Mouse (Mus musculus) macrophage (primary cell): ENCODE measurements around the gene Mia3. TPM values are rescaled to one million over a fixed set of nuclear protein-coding genes. Genes with fewer than 3 reads are reported as not detected.
A peak's percentile ranks its signal among the peaks of the same experiment; 100 is the strongest.
"Not testable (repeated sequence)": the region's sequence is repeated elsewhere in the genome, so short reads cannot be mapped to it uniquely, and the experiment has no call there.

Source experiments
- H3K27ac ChIP-seq: fragments of 350-480 bp; formaldehyde crosslinking; 2 replicates; pipeline ENCODE4 v1.9.0; 2021
- H3K36me3 ChIP-seq: fragments of 350-480 bp; formaldehyde crosslinking; 2 replicates; pipeline ENCODE4 v1.9.0; 2021; ENCODE audit errors: inconsistent target
- H3K4me3 ChIP-seq: fragments of 350-480 bp; formaldehyde crosslinking; 2 replicates; pipeline ENCODE4 v1.9.0; 2021; ENCODE audit errors: inconsistent target
- H3K79me2 ChIP-seq: fragments of 350-480 bp; formaldehyde crosslinking; 2 replicates; pipeline ENCODE4 v1.9.0; 2021; ENCODE audit errors: inconsistent target
- WGBS: methylation state at CpG from one replicate; pipeline ENCODE4 v1.1.7; 2026; ENCODE audit warnings: inconsistent platforms; ENCODE audit not compliant: missing documents; 5-methylcytosine and 5-hydroxymethylcytosine counted together
- polyA plus RNA-seq: library from polyadenylated mRNA; stranded (reverse); fragments of 250-400 nt; gene quantifications from 3 replicates; pipeline ENCODE4 v1.2.4, GENCODE M21; 2018; ENCODE audit warnings: inconsistent platforms
- total RNA-seq, 78 experiments: library from RNA; depleted of rRNA; stranded (reverse); fragments of 250-400 nt; gene quantifications; 1 replicate in 9 of 78; 2 replicates in 24 of 78; 3 replicates in 43 of 78; 4 replicates in 2 of 78; pipeline ENCODE4 v1.2.4; 2018; ENCODE audit warnings: inconsistent platforms in 56 of 78

Gene Mia3
- total RNA-seq (2018; cell fraction: chromatin; rRNA removed), result 100 to 1,000 TPM in 21 of 26 experiments, 10 to 100 TPM in 5; 67.4 to 246 (median 116) TPM
- 100 to 1,000 TPM in 21 of 26 experiments, 10 to 100 TPM in 5; 92.6 to 144 (median 117) TPM for total RNA-seq (2018; cell fraction: cytosol; rRNA removed)
- total RNA-seq (2018; cell fraction: nucleus; rRNA removed), result 100 to 1,000 TPM in 24 of 26 experiments, 10 to 100 TPM in 2; 61.9 to 199 (median 135) TPM
- 91.4 to 130 TPM (median 91.7 TPM) in 3 replicates for polyA plus RNA-seq

DNA sequence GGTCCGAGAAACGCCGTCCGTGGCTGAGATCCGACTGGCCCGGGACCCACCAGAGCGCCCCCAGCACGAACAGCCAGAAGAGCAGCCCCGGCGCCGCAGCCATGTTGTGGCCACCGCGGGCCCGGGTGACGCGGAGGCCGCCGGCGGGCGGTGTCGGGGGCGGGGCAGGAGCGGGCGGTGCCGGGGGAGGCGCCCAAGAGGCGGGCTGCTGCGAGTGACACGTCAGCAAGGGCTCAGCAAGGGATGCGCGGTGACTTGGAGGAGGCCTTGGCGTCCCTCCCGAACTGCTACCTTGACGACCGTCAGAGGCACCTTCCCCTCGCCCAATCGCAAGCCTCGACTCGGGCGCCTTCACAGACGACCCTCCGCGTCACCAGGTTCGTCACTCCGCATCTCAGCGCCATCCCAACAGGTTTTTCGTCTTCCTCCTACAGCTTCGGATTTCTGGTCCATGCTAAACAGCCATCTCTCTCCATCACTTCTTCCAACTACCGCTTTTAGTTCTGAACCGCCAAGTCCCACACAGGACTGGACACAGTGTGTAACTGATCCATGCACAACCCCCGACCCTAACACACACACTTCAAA lies at the start of gene Mia3:
Mia3 (minus strand) TSS at position 127 of the 588 bp plus-strand sequence.
- no peak within 1 kb of the TSS for H3K27ac ChIP-seq
- peak within 1 kb of the TSS; percentile 43 for H3K4me3 ChIP-seq
- 0 out of 2 replicates have a peak, but pooled peaks cover under 1% of the 10 kb centered on the region for H3K36me3 ChIP-seq
- WGBS, result under 1% methylated on average over 51 of the region's 51 CpGs
- H3K79me2 ChIP-seq, result peaks cover 25% of the 10 kb centered on the region

DNA sequence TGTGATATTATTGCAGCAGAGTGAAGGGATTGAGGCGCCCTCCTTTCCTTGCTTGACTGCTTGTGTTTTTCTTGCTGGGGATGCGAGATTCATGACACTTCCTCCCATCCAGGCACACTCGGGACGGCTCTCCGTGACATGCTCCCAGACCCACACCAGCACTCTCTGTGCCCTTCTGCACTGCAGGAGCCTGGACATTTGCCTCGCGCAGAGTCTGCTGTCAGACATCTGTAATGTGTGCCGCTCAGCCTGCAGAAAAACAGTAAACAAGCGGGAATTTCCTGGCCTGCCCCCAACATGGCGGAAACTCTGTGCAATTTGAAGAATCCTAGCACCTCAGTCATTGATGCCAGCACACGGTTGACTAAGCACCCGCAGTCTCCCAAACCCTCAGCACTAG lies 48.5 kb upstream of the Mia3 start, which contains the start of gene Hhipl2:
Hhipl2 (plus strand) TSS at position 343 of the 400 bp plus-strand sequence.
- WGBS, result 90% methylated on average over 12 of the region's 12 CpGs

DNA sequence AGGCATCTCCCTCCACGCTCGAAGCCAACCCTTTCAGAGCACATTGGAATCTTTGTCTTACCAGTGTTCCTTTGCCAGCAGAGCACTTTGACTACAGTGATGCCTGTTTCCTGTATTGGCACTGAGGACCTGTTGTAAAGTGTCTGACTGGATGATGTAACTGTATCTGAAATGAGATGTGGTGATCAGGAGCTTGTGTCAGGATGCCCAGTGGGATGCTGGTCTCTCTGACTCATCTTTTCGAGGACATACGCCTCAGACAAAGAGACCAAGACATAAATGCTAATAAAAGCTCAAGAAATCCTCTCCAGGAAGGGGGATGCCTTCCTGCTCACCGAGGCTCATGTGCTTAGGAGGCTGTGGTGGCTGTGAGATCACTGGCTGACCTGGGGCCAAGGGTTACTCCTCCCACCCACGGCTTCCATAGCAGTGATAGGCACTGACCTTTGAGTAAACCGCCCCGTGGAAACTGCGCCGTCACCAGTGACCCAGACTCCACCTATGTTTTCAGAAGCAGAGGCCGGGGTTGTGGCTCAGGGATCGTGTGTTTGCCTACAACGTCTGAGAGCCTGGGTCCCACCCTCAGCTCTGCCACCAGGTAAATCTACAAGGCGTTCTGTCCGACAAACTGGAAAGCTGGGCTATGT lies 44.9 kb upstream of the Mia3 start:
- 88% methylated on average over 15 of the region's 15 CpGs for WGBS
- peaks cover 11% of the 10 kb centered on the region; the same call in 1 of the 2 replicates for H3K36me3 ChIP-seq

More for the DNA sequence above, 48.5 kb upstream of the Mia3 start, which contains the start of gene Hhipl2:
- Histone ChIP-seq H3K27ac (no peak within 1 kb of the TSS), H3K36me3 (no peaks in the 10 kb centered on the region), H3K4me3 (no peak within 1 kb of the TSS), H3K79me2 (no peaks in the 10 kb centered on the region)

DNA sequence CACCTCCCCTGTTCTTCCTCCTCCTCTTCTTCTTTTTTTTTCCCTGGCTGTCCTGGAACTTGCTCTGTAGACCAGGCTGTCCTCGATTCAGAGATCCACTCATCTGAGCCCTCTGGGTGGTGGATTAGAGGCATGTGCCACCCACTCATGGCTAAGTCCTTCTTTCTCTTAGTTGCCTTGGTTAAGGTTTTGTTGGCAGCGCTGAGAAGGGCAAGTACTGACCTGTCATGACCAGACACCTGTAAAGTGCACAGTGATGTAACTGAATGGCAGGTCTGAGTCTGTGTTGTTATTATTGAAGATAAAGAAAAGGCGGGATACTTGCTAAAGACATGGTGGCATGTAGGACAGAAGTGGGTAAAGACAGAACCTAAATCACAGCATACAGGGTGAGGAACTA lies 34.0 kb upstream of the Mia3 start:
- no peak overlapping the region for H3K27ac ChIP-seq
- no peak overlapping the region for H3K4me3 ChIP-seq
- peaks cover 56% of the 10 kb centered on the region for H3K36me3 ChIP-seq
- 100% methylated on average over 3 of the region's 3 CpGs for WGBS
- no peaks in the 10 kb centered on the region for H3K79me2 ChIP-seq

More for the DNA sequence above, 44.9 kb upstream of the Mia3 start:
- Histone ChIP-seq H3K79me2 (no peaks in the 10 kb centered on the region), H3K27ac (no peak overlapping the region), H3K4me3 (no peak overlapping the region)

DNA sequence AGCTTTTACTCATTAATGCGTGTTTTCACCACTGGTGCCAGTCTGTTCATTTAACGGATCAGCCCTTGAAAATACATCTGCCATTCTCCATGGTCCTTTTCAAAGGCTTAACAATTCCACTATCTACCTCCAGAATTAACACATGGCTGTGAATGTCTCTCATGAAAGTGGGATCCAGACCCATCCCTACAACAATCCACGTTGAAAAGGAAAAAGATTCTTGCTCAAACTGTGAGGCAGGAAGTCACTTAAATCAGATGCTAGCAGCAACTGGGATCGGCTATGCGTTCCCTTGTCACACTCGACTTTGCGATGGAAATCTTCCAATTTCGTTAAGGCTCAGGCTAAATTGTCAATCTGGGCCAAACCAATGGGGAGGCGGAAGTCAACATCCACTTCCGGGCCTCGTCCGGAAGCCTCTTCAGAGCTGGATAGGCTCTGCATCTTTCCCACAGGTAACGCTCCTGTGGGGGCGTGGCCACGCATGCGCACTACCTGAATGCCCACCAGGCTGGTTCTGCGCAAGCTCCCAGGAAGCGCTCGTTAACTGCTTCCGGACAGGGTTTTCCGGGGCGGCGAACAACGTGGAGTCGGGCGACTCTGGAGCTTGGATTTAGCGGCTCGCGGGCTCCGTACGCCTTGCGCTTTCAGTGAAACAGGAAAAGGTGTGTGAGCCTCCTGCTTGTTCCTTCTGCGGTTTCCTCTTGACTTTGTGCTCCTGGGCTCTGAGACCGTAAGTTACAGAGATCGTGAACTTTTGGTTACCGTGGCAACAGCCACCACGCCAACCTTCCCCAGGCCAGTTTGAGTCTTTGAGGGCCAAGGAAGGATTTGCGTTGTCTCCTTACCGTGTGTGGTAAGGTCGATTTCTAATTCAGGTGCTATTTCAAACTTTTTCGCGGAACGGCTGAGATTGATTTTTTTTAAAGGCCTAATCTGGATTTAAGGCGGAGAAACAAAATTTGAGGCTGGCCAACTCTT lies 19.4 kb upstream of the Mia3 start, which contains the start of gene Taf1a:
Taf1a (plus strand) TSS at position 556 of the 981 bp plus-strand sequence.
- Histone ChIP-seq H3K27ac (0 out of 2 replicates have a peak within 1 kb of the TSS, but pooled peaks have one; percentile 7), H3K4me3 (peak within 1 kb of the TSS; percentile 89), H3K36me3 (no peaks in the 10 kb centered on the region; the same call in 1 of the 2 replicates), H3K79me2 (peaks cover 34% of the 10 kb centered on the region)
- 6% methylated on average over 44 of the region's 44 CpGs for WGBS

DNA sequence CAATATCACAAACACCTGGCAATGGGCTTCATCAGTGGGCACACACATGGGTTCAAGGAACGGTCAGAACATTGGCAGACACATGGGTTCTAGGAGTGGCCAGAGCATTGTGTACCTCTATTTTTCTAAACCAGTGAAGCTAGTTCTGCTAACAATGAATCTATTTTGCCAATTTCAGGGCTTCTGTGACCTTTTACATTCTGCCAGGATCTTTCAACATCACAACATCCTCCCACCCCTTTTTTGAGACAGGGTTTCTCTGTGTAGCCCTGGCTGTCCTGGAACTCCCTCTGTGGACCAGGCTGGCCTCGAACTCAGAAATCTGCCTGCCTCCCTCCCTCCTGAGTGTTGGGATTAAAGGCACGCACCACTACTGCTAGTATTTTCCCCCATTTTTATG lies 18.1 kb upstream of the Mia3 start:
- H3K79me2 ChIP-seq, result peaks cover 32% of the 10 kb centered on the region
- H3K4me3 ChIP-seq, H3K27ac ChIP-seq, H3K36me3 ChIP-seq: not testable (repeated sequence)
- 100% methylated on average over 2 of the region's 3 CpGs for WGBS

DNA sequence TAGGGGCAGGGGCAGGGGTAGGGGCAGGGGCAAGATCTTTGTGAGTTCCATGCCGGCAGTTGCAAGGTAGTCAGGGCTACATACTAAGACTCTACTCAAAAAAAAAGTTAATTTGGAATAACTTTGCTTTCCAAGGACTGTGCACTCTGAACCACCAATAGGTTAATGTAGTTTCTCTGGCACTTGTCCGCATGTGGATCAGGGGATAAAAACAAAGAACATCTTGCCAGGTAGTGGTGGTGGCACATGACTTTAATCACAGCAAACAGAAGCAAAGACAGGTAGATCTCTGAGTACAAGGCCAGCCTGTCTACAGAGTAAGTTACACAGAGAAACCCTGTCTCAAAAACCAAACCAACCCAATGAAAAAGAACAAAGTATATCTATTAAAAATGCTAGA lies 13.3 kb upstream of the Mia3 start:
- no peaks in the 10 kb centered on the region for H3K79me2 ChIP-seq
- H3K4me3 ChIP-seq, result no peak overlapping the region
- 90% methylated on average over 2 of the region's 2 CpGs for WGBS
- no peaks in the 10 kb centered on the region for H3K36me3 ChIP-seq
- no peak overlapping the region for H3K27ac ChIP-seq

DNA sequence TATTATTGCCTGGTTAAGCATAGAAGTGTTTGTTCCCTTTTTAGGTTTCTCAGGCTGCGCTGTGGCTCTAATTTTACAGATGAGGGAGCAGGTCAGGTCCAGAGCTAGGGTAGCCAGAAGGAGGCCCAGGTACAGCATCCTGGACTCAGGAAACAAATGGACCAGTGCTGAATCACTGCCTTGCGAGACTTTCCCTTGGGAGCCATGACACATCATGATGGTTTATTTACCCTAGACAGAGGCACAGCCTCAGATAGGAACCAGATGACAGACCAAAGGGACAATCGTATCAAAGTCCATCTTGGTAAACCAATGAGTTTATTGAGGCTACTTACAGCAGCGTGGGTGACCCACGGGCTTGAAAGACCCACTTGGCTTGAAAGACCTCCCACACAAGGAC lies 12.5 kb upstream of the Mia3 start:
- no peaks in the 10 kb centered on the region for H3K36me3 ChIP-seq
- no peak overlapping the region for H3K4me3 ChIP-seq
- no peak overlapping the region for H3K27ac ChIP-seq
- H3K79me2 ChIP-seq, result no peaks in the 10 kb centered on the region
- 91% methylated on average over 5 of the region's 5 CpGs for WGBS

DNA sequence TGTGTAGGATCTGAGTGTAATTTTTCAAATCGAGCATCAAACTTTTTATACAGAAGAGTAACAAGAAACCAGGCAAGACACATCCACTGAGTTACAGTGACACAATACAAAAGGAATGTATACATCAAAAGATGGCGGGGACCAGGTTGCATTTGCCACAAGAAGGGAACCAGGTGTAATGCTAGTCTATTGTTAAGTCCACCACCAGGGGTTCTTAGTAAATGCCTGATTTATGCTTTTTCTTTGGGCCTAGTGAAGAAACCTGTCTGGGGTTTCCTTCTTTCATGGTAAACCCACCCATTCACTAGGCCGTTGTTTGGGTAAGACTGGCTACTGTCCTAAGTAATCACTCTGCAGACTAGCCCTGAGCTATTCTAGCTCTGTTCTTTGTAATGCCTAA lies 10.0 kb upstream of the Mia3 start:
- H3K4me3 ChIP-seq, H3K27ac ChIP-seq, H3K79me2 ChIP-seq, H3K36me3 ChIP-seq: not testable (repeated sequence)
- 92% methylated on average over 3 of the region's 3 CpGs for WGBS

DNA sequence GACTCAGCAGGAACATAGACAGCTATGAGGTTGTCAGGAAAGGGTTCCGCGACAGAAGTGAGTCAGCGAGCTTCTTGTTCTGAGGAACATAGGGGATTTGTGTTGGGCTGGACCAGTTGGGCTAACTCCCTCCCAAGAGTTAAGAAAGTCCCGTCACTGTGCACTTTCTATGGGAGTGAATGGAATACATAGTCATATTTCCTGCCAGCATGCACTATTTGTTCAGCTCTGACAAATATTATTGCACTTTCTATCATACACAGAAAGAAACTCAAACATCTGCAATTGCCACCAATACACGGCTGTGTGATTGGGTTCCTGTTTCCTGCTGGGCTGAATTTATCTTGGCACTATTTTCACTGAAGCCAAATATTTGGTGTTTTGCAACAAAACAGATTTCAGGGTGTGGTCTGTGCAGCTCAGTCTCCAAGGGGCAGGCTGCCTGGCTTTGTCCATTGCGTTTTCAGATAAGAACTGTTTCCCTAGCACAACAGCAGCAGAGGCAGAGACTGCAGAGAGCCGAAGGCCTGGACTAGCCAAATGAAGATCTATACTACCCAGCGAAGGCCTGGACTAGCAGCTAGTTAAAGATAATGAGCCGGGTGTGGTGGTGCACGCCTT lies 9.1 kb upstream of the Mia3 start:
- Histone ChIP-seq H3K27ac (no peak overlapping the region), H3K4me3 (no peak overlapping the region), H3K79me2 (no peaks in the 10 kb centered on the region), H3K36me3 (no peaks in the 10 kb centered on the region)
- 71% methylated on average over 10 of the region's 10 CpGs for WGBS

DNA sequence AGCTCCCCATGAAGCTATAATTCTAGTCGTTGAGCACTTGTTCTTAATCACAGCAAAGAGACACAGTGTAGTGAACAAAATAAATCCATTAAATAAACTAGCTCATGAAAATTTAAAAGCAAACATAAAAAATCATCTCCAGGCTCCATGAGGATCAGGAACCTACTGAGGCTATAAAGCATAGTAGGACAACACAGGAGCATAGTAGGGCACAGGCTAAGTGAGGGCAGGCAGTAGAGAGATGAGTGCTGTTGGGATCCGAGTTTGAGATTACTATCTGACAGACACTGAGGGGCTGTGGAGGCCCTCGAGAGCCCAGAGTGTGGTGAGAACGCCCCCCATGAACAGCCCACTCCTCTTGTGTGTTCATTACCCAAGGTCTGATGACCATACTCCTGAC lies 7.7 kb upstream of the Mia3 start:
- H3K79me2 ChIP-seq, result no peaks in the 10 kb centered on the region
- no peaks in the 10 kb centered on the region for H3K36me3 ChIP-seq
- 94% methylated on average over 4 of the region's 4 CpGs for WGBS
- H3K4me3 ChIP-seq, result no peak overlapping the region
- no peak overlapping the region for H3K27ac ChIP-seq

DNA sequence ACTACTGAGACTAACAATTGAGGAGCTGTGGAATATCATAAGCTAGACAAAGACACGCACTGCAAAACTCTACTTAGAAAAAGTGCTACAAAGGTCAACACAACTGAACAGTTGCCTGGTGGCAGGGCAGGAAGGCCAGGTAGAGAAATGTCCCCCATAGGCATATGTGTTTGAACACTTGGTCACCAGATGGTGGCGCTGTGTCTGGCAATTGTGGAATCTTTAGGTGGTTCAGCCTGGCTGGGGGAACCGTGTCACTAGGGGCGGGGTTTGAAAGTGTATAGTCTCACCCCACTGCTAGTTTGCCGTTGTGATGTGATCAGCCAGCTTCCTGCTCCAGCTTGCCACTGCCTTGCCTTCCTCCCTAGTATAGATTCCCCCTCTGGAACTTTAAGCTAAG lies 5.4 kb upstream of the Mia3 start:
- Histone ChIP-seq H3K79me2 (no peaks in the 10 kb centered on the region), H3K27ac (no peak overlapping the region), H3K4me3 (no peak overlapping the region), H3K36me3 (no peaks in the 10 kb centered on the region)
- WGBS, result 87% methylated on average over 5 of the region's 5 CpGs

DNA sequence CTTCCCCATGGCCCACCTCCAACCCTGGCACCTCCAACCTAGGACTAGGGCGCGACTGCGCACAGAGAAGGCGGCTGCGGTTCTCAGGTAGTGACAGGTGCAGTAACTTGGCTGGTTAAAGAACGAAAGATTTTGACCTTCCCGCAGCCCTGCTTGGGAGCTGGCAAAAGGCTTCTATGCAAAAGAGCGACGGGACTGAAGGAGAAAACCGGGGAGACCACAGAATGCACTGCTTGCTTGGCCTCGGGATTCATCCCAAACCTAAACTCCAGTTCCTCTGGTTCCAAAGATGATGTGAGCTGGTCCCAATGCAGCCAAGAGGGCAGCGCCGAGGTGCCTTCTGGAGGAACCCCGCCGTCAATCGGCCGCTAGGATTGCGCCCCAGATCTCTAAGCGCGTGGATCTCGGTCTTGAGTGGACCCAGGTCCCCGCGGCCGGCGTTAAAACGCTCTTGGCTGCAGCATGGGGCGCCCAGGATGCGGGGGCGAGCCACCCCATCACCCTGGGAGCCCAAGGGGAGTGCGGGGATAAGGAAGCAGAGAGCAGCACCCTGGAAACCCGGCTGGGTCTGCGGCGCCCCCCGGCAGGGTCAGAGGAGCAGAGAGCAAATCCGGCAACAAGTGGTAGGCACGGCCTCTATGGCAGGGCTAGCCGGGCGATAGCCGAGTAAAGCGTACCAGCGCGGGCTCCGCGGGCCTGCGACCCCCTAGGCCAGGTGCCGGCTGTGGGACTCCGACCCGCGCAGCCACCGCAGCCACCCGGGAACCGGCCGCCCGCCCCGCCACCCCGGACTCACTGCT lies 552 bp downstream of the Mia3 start:
- Histone ChIP-seq H3K79me2 (peaks cover 25% of the 10 kb centered on the region), H3K4me3 (peak overlapping the region; percentile 43), H3K27ac (no peak overlapping the region), H3K36me3 (peaks cover 8% of the 10 kb centered on the region; the same call in 1 of the 2 replicates)
- WGBS, result 6% methylated on average over 56 of the region's 56 CpGs
